9 mouse cellular contexts compared by ENCODE assay signal in the genomic region with DNA sequence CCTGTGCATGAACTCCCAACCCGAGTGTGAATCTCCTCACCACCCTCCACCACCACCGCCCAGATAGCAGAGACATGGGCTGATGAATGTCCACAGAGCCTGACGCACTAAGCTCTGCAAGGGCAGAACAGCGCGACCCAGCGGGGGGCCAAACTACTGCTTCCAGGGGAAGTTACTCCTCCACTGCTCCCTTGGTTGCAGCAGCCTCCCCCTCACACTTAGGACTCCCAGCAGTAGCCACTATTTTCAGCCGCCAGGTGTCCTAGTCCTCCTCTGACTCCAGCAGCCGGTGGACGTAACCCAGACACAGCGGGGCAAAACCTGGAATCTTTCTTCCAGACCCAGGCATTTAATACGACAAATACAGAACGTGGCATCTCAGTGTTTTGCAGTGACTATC. TPM values are rescaled to one million over a fixed set of nuclear protein-coding genes. Genes with fewer than 3 reads are reported as not detected.
DNase-seq lines count a peak whose midpoint lies in the region; ATAC-seq and TF ChIP-seq lines count a peak whose summit lies in the region.
"Had no signal": no experiment of that assay in that cellular context is flagged by ENCODE, and none has a peak within 500 bp of the region (broad histone marks: within the 10 kb centered on the region; RNA-seq: fewer than 3 reads in every experiment).

No protein-coding gene starts in this region.

- DNase-seq in cerebellum, adult 2 months = peak; percentile 13 to 14
- DNase-seq in cerebellum, adult 9-10 months = no peak
- peak; percentile 42 for DNase-seq in midbrain, embryonic 10.5 days (ENCODE audit: low spot score)
- DNase-seq in liver, postnatal 0 days = peak; percentile 23
- DNase-seq in layer of hippocampus, adult 9-10 months (ENCODE audit: low spot score) = no peak
- no peak for DNase-seq in frontal cortex, postnatal 36 days (ENCODE audit: low spot score in 2 of 2)

- no peak overlapping the region for H3K27ac ChIP-seq in cerebellum, adult 2 months (ENCODE audit: insufficient read depth, low read length)
- H3K27ac ChIP-seq in midbrain, embryonic 10.5 days (replicated peaks) = no peak overlapping the region
- H3K27ac ChIP-seq in midbrain, embryonic 15.5 days = no peak overlapping the region
- H3K27ac ChIP-seq in heart, embryonic 15.5 days = no peak overlapping the region
- no peak overlapping the region for H3K27ac ChIP-seq in liver, postnatal 0 days (ENCODE audit: low read depth)

- no peak for ATAC-seq in midbrain, embryonic 15.5 days (replicated peaks)
- no peak for ATAC-seq in heart, embryonic 15.5 days (replicated peaks; ENCODE audit: insufficient number of reproducible peaks, insufficient read depth, low FRiP score, low read depth)
- ATAC-seq in liver, postnatal 0 days = no peak

- no peaks in the 10 kb centered on the region for H3K4me1 ChIP-seq in cerebellum, adult 2 months (ENCODE audit: control insufficient read depth, insufficient read depth, low read length)
- peaks cover 8% of the 10 kb centered on the region for H3K4me1 ChIP-seq in midbrain, embryonic 10.5 days
- no peaks in the 10 kb centered on the region for H3K4me1 ChIP-seq in midbrain, embryonic 15.5 days
- H3K4me1 ChIP-seq in heart, embryonic 15.5 days (replicated peaks) = peaks cover 8% of the 10 kb centered on the region
- no peaks in the 10 kb centered on the region for H3K4me1 ChIP-seq in liver, postnatal 0 days (ENCODE audit: insufficient read depth)

- no peaks in the 10 kb centered on the region for H3K36me3 ChIP-seq in midbrain, embryonic 10.5 days
- no peaks in the 10 kb centered on the region for H3K36me3 ChIP-seq in midbrain, embryonic 15.5 days (replicated peaks)
- H3K36me3 ChIP-seq in heart, embryonic 15.5 days = no peaks in the 10 kb centered on the region
- no peaks in the 10 kb centered on the region for H3K36me3 ChIP-seq in liver, postnatal 0 days (replicated peaks; ENCODE audit: insufficient read depth, low read length)

- 9% methylated on average over 12 of the region's 12 CpGs for WGBS in cerebellum, adult 2 months
- WGBS in midbrain, embryonic 10.5 days = 15% methylated on average over 12 of the region's 12 CpGs
- 17% methylated on average over 12 of the region's 12 CpGs for WGBS in midbrain, embryonic 15.5 days
- WGBS in heart, embryonic 15.5 days = 21% methylated on average over 12 of the region's 12 CpGs
- WGBS in liver, postnatal 0 days (ENCODE audit: insufficient replicate concordance) = 24% methylated on average over 12 of the region's 12 CpGs

- no peaks in the 10 kb centered on the region for H3K9me3 ChIP-seq in midbrain, embryonic 10.5 days (replicated peaks)
- no peaks in the 10 kb centered on the region for H3K9me3 ChIP-seq in midbrain, embryonic 15.5 days
- no peaks in the 10 kb centered on the region for H3K9me3 ChIP-seq in heart, embryonic 15.5 days (replicated peaks)
- H3K9me3 ChIP-seq in liver, postnatal 0 days (ENCODE audit: low read length) = no peaks in the 10 kb centered on the region

- 0 out of 2 replicates have a peak, but pooled peaks have one; percentile 11 for TF ChIP-seq CTCF in cerebellum, adult 2 months (IDR thresholded peaks at IDR 0.05; ENCODE audit: borderline replicate concordance, insufficient read depth, low read depth, low read length)
- TF ChIP-seq CTCF in liver, postnatal 0 days (IDR thresholded peaks at IDR 0.05; ENCODE audit: low read depth) = peak; percentile 37

- H3K4me2 ChIP-seq in midbrain, embryonic 15.5 days = no peak overlapping the region
- H3K4me2 ChIP-seq in heart, embryonic 15.5 days = peak overlapping the region; percentile 15; the same call in 1 of the 2 replicates
- H3K4me2 ChIP-seq in liver, postnatal 0 days (ENCODE audit: low read depth, low read length) = no peak overlapping the region

- no peak overlapping the region for H3K9ac ChIP-seq in midbrain, embryonic 15.5 days
- no peak overlapping the region for H3K9ac ChIP-seq in heart, embryonic 15.5 days
- H3K9ac ChIP-seq in liver, postnatal 0 days (replicated peaks) = no peak overlapping the region

- no peak for TF ChIP-seq EP300 in liver, postnatal 0 days (IDR thresholded peaks at IDR 0.05; ENCODE audit: low read depth)

- no peak for TF ChIP-seq POLR2A in cerebellum, adult 2 months (IDR thresholded peaks at IDR 0.05; ENCODE audit: borderline replicate concordance, insufficient read depth, low read length)

- H3K4me3 ChIP-seq in cerebellum, adult 2 months (replicated peaks; ENCODE audit: insufficient read depth, low read depth, low read length) = no peak overlapping the region
- no peak overlapping the region for H3K4me3 ChIP-seq in midbrain, embryonic 10.5 days
- no peak overlapping the region for H3K4me3 ChIP-seq in midbrain, embryonic 15.5 days
- no peak overlapping the region for H3K4me3 ChIP-seq in heart, embryonic 15.5 days
- no peak overlapping the region for H3K4me3 ChIP-seq in liver, postnatal 0 days (ENCODE audit: low read depth, low read length)
- H3K4me3 ChIP-seq: myocyte had no signal

- no peaks in the 10 kb centered on the region for H3K27me3 ChIP-seq in cerebellum, adult 2 months (ENCODE audit: control insufficient read depth, insufficient read depth, low read length)
- H3K27me3 ChIP-seq in midbrain, embryonic 10.5 days (ENCODE audit: low read depth, poor library complexity, severe bottlenecking) = no peaks in the 10 kb centered on the region
- H3K27me3 ChIP-seq in midbrain, embryonic 15.5 days (replicated peaks) = no peaks in the 10 kb centered on the region
- H3K27me3 ChIP-seq in heart, embryonic 15.5 days = no peaks in the 10 kb centered on the region
- no peaks in the 10 kb centered on the region for H3K27me3 ChIP-seq in liver, postnatal 0 days (ENCODE audit: insufficient read depth, low read length)

RNA-seq across cellular contexts. Expression of a gene that starts 34.5 kb away (rescaled TPM):
- 25.9 and 28.8 TPM in 2 replicates for polyA plus RNA-seq in cerebellum, adult 2 months (2012; rRNA removed)
- polyA plus RNA-seq in midbrain, embryonic 10.5 days (2016; fragmentation: Nextera tagmentation; extraction: Ambion mirVana) = 49.4 and 52.8 TPM in 2 replicates
- polyA plus RNA-seq in midbrain, embryonic 15.5 days (2015; fragmentation: Nextera tagmentation; extraction: Ambion mirVana) = 48.1 and 48.6 TPM in 2 replicates
- 18.1 and 20.5 TPM in 2 replicates for polyA plus RNA-seq in heart, embryonic 15.5 days (2015; fragmentation: Nextera tagmentation; extraction: Ambion mirVana)
- 8.2 and 11.0 TPM in 2 replicates for polyA plus RNA-seq in liver, postnatal 0 days (2015; fragmentation: Nextera tagmentation; extraction: Ambion mirVana)

RNA-seq across cellular contexts. Expression of a gene that starts 56.1 kb away (rescaled TPM):
- polyA plus RNA-seq in cerebellum, adult 2 months (2012; rRNA removed) = 6.4 and 7.2 TPM in 2 replicates
- 30.1 and 44.5 TPM in 2 replicates for polyA plus RNA-seq in midbrain, embryonic 10.5 days (2016; fragmentation: Nextera tagmentation; extraction: Ambion mirVana)
- polyA plus RNA-seq in midbrain, embryonic 15.5 days (2015; fragmentation: Nextera tagmentation; extraction: Ambion mirVana) = 69.5 and 73.5 TPM in 2 replicates
- 1.1 and 1.3 TPM in 2 replicates for polyA plus RNA-seq in heart, embryonic 15.5 days (2015; fragmentation: Nextera tagmentation; extraction: Ambion mirVana)
- 0.02 TPM in 1 of 2 replicates, not detected in the other for polyA plus RNA-seq in liver, postnatal 0 days (2015; fragmentation: Nextera tagmentation; extraction: Ambion mirVana)

Comparison
In these comparisons a context has a peak if more than half of its experiments do, and no peak if none do; other contexts are left out.
1. DNase-seq: peak in cerebellum, adult 2 months (2 of 2), midbrain, embryonic 10.5 days (single experiment) and liver, postnatal 0 days (single experiment); none in cerebellum, adult 9-10 months (single experiment), layer of hippocampus, adult 9-10 months (single experiment) and frontal cortex, postnatal 36 days (0 of 2).